Mouse (Mus musculus) spleen, adult 2 months (tissue): ENCODE data around the gene Cygb.

ENCODE experiments used
- CTCF ChIP-seq: fragments of 200-500 bp; IDR thresholded peaks from 2 replicates; pipeline ENCODE4 v1.5.1; 2011; ENCODE audit warnings: mild to moderate bottlenecking, inconsistent platforms; ENCODE audit not compliant: insufficient read depth, insufficient read length, insufficient replicate concordance; ENCODE audit errors: extremely low read depth
- POLR2A ChIP-seq: fragments of 200-500 bp; IDR thresholded peaks from 2 replicates; pipeline ENCODE4 v1.6.1; 2011; ENCODE audit warnings: low read depth, low read length, inconsistent platforms

DNA sequence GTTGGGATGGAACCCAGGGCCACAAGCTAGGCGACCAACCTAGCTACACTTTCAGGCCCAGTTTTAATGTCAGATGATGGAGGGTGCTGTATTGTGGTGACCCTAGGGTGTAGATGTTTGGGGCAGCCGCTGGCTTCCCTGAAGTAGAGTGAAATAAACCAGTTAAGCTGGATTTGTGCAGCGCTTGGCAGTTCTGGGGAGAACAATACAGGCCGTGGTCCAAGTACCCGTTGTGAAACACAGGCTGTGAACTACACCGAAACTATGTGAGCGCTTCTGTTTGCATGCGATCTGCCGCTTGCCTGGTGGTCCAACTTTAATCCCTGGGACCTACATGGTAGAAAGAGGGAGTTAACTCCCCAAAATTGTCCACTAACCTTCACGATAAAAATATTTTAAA is 21.2 kb downstream of the Cygb start:
- TF ChIP-seq CTCF (no peak), POLR2A (no peak)
